27 mouse cellular contexts compared by ENCODE assay signal in the genomic region with DNA sequence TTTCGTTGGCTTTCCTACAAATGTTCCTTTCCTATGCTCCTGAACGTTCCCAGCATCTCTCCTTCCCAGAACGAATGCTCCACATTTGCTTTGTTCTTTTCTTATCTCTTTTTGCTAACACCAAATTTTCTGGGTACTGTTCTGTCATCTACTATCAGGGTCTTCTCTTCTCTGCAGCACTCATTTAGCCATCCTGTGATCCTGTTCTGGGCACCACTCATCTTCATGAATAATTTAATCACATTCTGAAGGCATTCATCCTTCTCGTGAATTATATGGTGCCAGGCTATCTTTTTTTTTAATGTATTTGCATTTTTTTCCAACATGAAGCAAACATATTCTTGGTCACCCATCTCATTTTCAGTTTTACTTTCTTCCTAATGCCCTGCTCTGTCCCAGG.
DNase-seq lines count a peak whose midpoint lies in the region; ATAC-seq and TF ChIP-seq lines count a peak whose summit lies in the region.
"Had no signal": no experiment of that assay in that cellular context is flagged by ENCODE, and none has a peak within 500 bp of the region (broad histone marks: within the 10 kb centered on the region; RNA-seq: fewer than 3 reads in every experiment).

No protein-coding gene starts in this region.

- no peak overlapping the region for H3K27ac ChIP-seq in forebrain, embryonic 16.5 days (ENCODE audit: low read length)
- H3K27ac ChIP-seq in forebrain, embryonic 10.5 days: no peak overlapping the region
- peak overlapping the region; percentile 70; the same call in 1 of the 2 replicates for H3K27ac ChIP-seq in midbrain, embryonic 14.5 days (replicated peaks; ENCODE audit: low read depth, low read length)
- H3K27ac ChIP-seq in midbrain, embryonic 11.5 days (ENCODE audit: low read depth, low read length): no peak overlapping the region
- no peak overlapping the region for H3K27ac ChIP-seq in CH12.LX (ENCODE audit: insufficient read depth, low read depth)
- H3K27ac ChIP-seq: embryonic facial prominence, embryonic 10.5 days; embryonic facial prominence, embryonic 13.5 days; heart, embryonic 15.5 days; hindbrain, embryonic 10.5 days; hindbrain, embryonic 13.5 days; intestine, embryonic 15.5 days had no signal

- H3K4me1 ChIP-seq in forebrain, embryonic 16.5 days (replicated peaks; ENCODE audit: control insufficient read depth, insufficient read depth, low read length): no peaks in the 10 kb centered on the region; the same call in 1 of the 2 replicates
- no peaks in the 10 kb centered on the region for H3K4me1 ChIP-seq in forebrain, embryonic 10.5 days
- H3K4me1 ChIP-seq in midbrain, embryonic 14.5 days (ENCODE audit: control insufficient read depth, insufficient read depth, low read length): peaks cover 16% of the 10 kb centered on the region; the same call in 1 of the 2 replicates
- peaks cover 2% of the 10 kb centered on the region; the same call in 1 of the 2 replicates for H3K4me1 ChIP-seq in midbrain, embryonic 11.5 days (ENCODE audit: control insufficient read depth, insufficient read depth, low read length)
- peaks cover 6 to 21% of the 10 kb centered on the region in 2 experiments for H3K4me1 ChIP-seq in CH12.LX (ENCODE audit: control insufficient read depth in 1 of 2, insufficient read depth in 2 of 2)
- H3K4me1 ChIP-seq: embryonic facial prominence, embryonic 10.5 days; embryonic facial prominence, embryonic 13.5 days; heart, embryonic 12.5 days; heart, embryonic 15.5 days; hindbrain, embryonic 10.5 days; intestine, embryonic 15.5 days had no signal

- H3K27me3 ChIP-seq in forebrain, embryonic 16.5 days (replicated peaks; ENCODE audit: control insufficient read depth, insufficient read depth, low read length): no peaks in the 10 kb centered on the region
- no peaks in the 10 kb centered on the region for H3K27me3 ChIP-seq in forebrain, embryonic 10.5 days (ENCODE audit: poor library complexity, severe bottlenecking)
- no peaks in the 10 kb centered on the region for H3K27me3 ChIP-seq in midbrain, embryonic 14.5 days (ENCODE audit: control insufficient read depth, insufficient read depth, low read length)
- no peaks in the 10 kb centered on the region for H3K27me3 ChIP-seq in midbrain, embryonic 11.5 days (ENCODE audit: control insufficient read depth, insufficient read depth, low read length)
- no peaks in the 10 kb centered on the region for H3K27me3 ChIP-seq in CH12.LX (replicated peaks)
- H3K27me3 ChIP-seq: embryonic facial prominence, embryonic 13.5 days; heart, embryonic 12.5 days; heart, embryonic 15.5 days; hindbrain, embryonic 13.5 days; intestine, embryonic 15.5 days had no signal

- no peak for TF ChIP-seq POLR2A in CH12.LX (IDR thresholded peaks at IDR 0.05; ENCODE audit: low read depth, low read length)

- in situ Hi-C loops in CH12.LX (cut with MboI; ENCODE audit: low pct_ligation_motif_present, low pct_unique_long_range_greater_than_20kb, low sequenced_read_pairs): no loop called here

- no peak overlapping the region for H3K4me3 ChIP-seq in forebrain, embryonic 16.5 days (replicated peaks; ENCODE audit: low read length)
- no peak overlapping the region for H3K4me3 ChIP-seq in forebrain, embryonic 10.5 days
- no peak overlapping the region for H3K4me3 ChIP-seq in midbrain, embryonic 14.5 days (replicated peaks; ENCODE audit: low read depth, low read length)
- no peak overlapping the region for H3K4me3 ChIP-seq in midbrain, embryonic 11.5 days (ENCODE audit: low read depth, low read length)
- H3K4me3 ChIP-seq in CH12.LX (replicated peaks in 1 of 3; ENCODE audit: low read depth in 2 of 3, low read length in 2 of 3, poor library complexity in 1 of 3): no peak overlapping the region
- H3K4me3 ChIP-seq: embryonic facial prominence, embryonic 10.5 days; embryonic facial prominence, embryonic 13.5 days; erythroblast, embryonic 14.5 days; heart, embryonic 12.5 days; heart, embryonic 15.5 days; hindbrain, embryonic 10.5 days; hindbrain, embryonic 13.5 days; intestine, embryonic 15.5 days had no signal

- no peaks in the 10 kb centered on the region for H3K36me3 ChIP-seq in forebrain, embryonic 16.5 days (ENCODE audit: control insufficient read depth, insufficient read depth)
- no peaks in the 10 kb centered on the region for H3K36me3 ChIP-seq in forebrain, embryonic 10.5 days (replicated peaks)
- no peaks in the 10 kb centered on the region for H3K36me3 ChIP-seq in midbrain, embryonic 14.5 days (ENCODE audit: control insufficient read depth, insufficient read depth, low read length)
- no peaks in the 10 kb centered on the region for H3K36me3 ChIP-seq in midbrain, embryonic 11.5 days (ENCODE audit: control insufficient read depth, insufficient read depth, low read length)
- no peaks in the 10 kb centered on the region for H3K36me3 ChIP-seq in CH12.LX (replicated peaks in 1 of 2; ENCODE audit: control insufficient read depth in 1 of 2, insufficient read depth in 1 of 2, low read length in 1 of 2)
- H3K36me3 ChIP-seq: embryonic facial prominence, embryonic 10.5 days; embryonic facial prominence, embryonic 13.5 days; heart, embryonic 12.5 days; heart, embryonic 15.5 days; hindbrain, embryonic 10.5 days; hindbrain, embryonic 13.5 days; intestine, embryonic 15.5 days had no signal

- TF ChIP-seq EP300 in CH12.LX (IDR thresholded peaks at IDR 0.05; ENCODE audit: low read length): no peak

- no peak for TF ChIP-seq RAD21 in CH12.LX (IDR thresholded peaks at IDR 0.05; ENCODE audit: low read depth, low read length)

- peak; percentile 64; the same call in 1 of the 2 replicates for ATAC-seq in forebrain, embryonic 16.5 days
- no peak for ATAC-seq in midbrain, embryonic 14.5 days (ENCODE audit: low FRiP score, low TSS enrichment)
- ATAC-seq in midbrain, embryonic 11.5 days (ENCODE audit: low FRiP score): no peak
- ATAC-seq: hindbrain, embryonic 16.5 days; intestine, embryonic 15.5 days had no signal

- WGBS in forebrain, embryonic 16.5 days: 67% methylated on average over 4 of the region's 4 CpGs
- WGBS in forebrain, embryonic 10.5 days: 85% methylated on average over 4 of the region's 4 CpGs
- 65% methylated on average over 4 of the region's 4 CpGs for WGBS in midbrain, embryonic 14.5 days
- 84% methylated on average over 4 of the region's 4 CpGs for WGBS in midbrain, embryonic 11.5 days

- TF ChIP-seq CTCF in CH12.LX (conservative IDR thresholded peaks at IDR 0.05 in 1 of 2, IDR thresholded peaks at IDR 0.05 in 1 of 2; ENCODE audit: low read depth in 2 of 2, low read length in 2 of 2): no peak

- no peaks in the 10 kb centered on the region for H3K9me3 ChIP-seq in forebrain, embryonic 16.5 days (ENCODE audit: control insufficient read depth, low read length)
- no peaks in the 10 kb centered on the region for H3K9me3 ChIP-seq in forebrain, embryonic 10.5 days
- no peaks in the 10 kb centered on the region for H3K9me3 ChIP-seq in midbrain, embryonic 14.5 days (ENCODE audit: control insufficient read depth, low read length)
- H3K9me3 ChIP-seq in midbrain, embryonic 11.5 days (ENCODE audit: control insufficient read depth, low read length): no peaks in the 10 kb centered on the region
- no peaks in the 10 kb centered on the region for H3K9me3 ChIP-seq in CH12.LX (replicated peaks; ENCODE audit: low read length)
- H3K9me3 ChIP-seq: embryonic facial prominence, embryonic 10.5 days; embryonic facial prominence, embryonic 13.5 days; heart, embryonic 12.5 days; heart, embryonic 15.5 days; hindbrain, embryonic 10.5 days; hindbrain, embryonic 13.5 days; intestine, embryonic 15.5 days had no signal

- no peaks in the 10 kb centered on the region for H3K79me2 ChIP-seq in CH12.LX (replicated peaks; ENCODE audit: control insufficient read depth, extremely low read depth, insufficient read depth, poor library complexity, severe bottlenecking)

- dilution Hi-C loops in CH12.LX (cut with MboI; ENCODE audit: extremely low pct_ligation_motif_present, extremely low pct_unique_long_range_greater_than_20kb, low sequenced_read_pairs): no loop called here

- no peak for DNase-seq in forebrain, embryonic 10.5 days (ENCODE audit: extremely low spot score, low spot score)
- DNase-seq in midbrain, embryonic 14.5 days: peak; percentile 45
- DNase-seq in midbrain, embryonic 11.5 days (ENCODE audit: low spot score, missing footprints): no peak
- no peak for DNase-seq in CH12.LX (ENCODE audit: extremely low read depth)
- DNase-seq in right cerebral cortex, postnatal 4 days: no peak
- DNase-seq: adrenal gland, adult 2 months; adrenal gland, postnatal 14 days; B cell, adult 2 months; cerebellum, adult 11-12 months; cerebellum, adult 8-10 months; cerebellum, postnatal 10 days; cerebellum, postnatal 36 days; embryo, embryonic 11 days; gastrocnemius, postnatal 25 days; heart, adult 18-20 months; heart, postnatal 10 days; heart, postnatal 36 days had no signal

- H3K9ac ChIP-seq in forebrain, embryonic 16.5 days (replicated peaks; ENCODE audit: low read depth, low read length): no peak overlapping the region
- H3K9ac ChIP-seq in midbrain, embryonic 14.5 days (replicated peaks; ENCODE audit: low read length): no peak overlapping the region
- H3K9ac ChIP-seq in midbrain, embryonic 11.5 days (ENCODE audit: low read length): no peak overlapping the region
- no peak overlapping the region for H3K9ac ChIP-seq in CH12.LX (ENCODE audit: insufficient read depth, low read depth)
- H3K9ac ChIP-seq: embryonic facial prominence, embryonic 13.5 days; heart, embryonic 12.5 days; heart, embryonic 15.5 days; hindbrain, embryonic 13.5 days; intestine, embryonic 15.5 days had no signal

- no peak overlapping the region for H3K4me2 ChIP-seq in forebrain, embryonic 16.5 days (ENCODE audit: low read length)
- 0 out of 2 replicates have a peak overlapping the region, but pooled peaks have one; percentile 19 for H3K4me2 ChIP-seq in midbrain, embryonic 14.5 days (ENCODE audit: low read length)
- no peak overlapping the region for H3K4me2 ChIP-seq in midbrain, embryonic 11.5 days
- H3K4me2 ChIP-seq in CH12.LX (ENCODE audit: insufficient read depth, low read depth, poor library complexity, severe bottlenecking): no peak overlapping the region
- H3K4me2 ChIP-seq: embryonic facial prominence, embryonic 13.5 days; heart, embryonic 12.5 days; heart, embryonic 15.5 days; hindbrain, embryonic 13.5 days; intestine, embryonic 15.5 days had no signal

TF ChIP-seq in CH12.LX, 34 proteins besides CTCF, POLR2A, EP300 and RAD21:
- TF ChIP-seq ZNF384 (IDR thresholded peaks at IDR 0.05; ENCODE audit: low read depth, low read length): peak; percentile 27; the same call in 1 of the 2 replicates
- no peak for TF ChIP-seq ZMIZ1 (IDR thresholded peaks at IDR 0.05; ENCODE audit: low read depth, low read length)
- TF ChIP-seq MAX (IDR thresholded peaks at IDR 0.05; ENCODE audit: low read length): no peak
- no peak for TF ChIP-seq UBTF (IDR thresholded peaks at IDR 0.05; ENCODE audit: low read depth, low read length)
- TF ChIP-seq POLR2AphosphoS2 (IDR thresholded peaks at IDR 0.05; ENCODE audit: low read depth, low read length): no peak
TF ChIP-seq in CH12.LX: peak in this region for 1.
